Mouse (Mus musculus) megakaryocyte, embryonic 14.5 days (primary cell): ENCODE results near the gene Zfp821.

Experiments
- FLI1 ChIP-seq: IDR thresholded peaks from 2 replicates; pipeline ENCODE4 v1.6.1; 2012; ENCODE audit warnings: low read length, inconsistent platforms, mixed read lengths
- GATA1 ChIP-seq: IDR thresholded peaks from 3 replicates; pipeline ENCODE4 v1.6.1; 2012; ENCODE audit warnings: mixed read lengths, low read length, inconsistent platforms, borderline replicate concordance

DNA sequence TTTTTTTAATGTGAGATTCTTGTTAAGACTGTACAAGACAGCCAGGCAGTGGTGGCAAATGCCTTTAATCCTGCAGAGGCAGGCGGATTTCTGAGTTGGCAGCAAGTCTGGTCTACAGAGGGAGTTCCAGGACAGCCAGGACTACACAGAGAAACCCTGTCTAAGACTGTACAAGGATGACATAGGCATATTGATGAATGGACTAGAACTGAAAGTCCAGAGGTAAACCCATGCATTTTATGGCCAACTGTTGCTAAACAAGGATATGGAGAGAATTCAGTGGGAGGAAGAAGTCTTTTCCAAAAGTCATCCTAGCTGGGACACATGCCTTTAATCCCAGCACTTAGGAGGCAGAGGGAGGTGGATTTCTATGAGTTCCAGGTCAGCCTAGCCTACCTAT is 7.6 kb upstream of the Zfp821 start:
- TF ChIP-seq GATA1 (no peak), FLI1 (no peak)
